Mouse (Mus musculus) liver, embryonic 14.5 days (tissue): ENCODE measurements at regions not wholly inside any gene's neighbourhood (a gene's known extent, or its start where the extent isn't known, plus 50 kb on each side); places are given as distances from the start of the nearest gene placed in this dataset.
A peak's percentile ranks its signal among the peaks of the same experiment; 100 is the strongest.

Source experiments
- ATAC-seq: fragments of 200-750 bp; cut with Nextera tagmentation; 2 replicates; pipeline ENCODE4 v1.8.0; 2017; ENCODE audit warnings: moderate number of reproducible peaks, mild to moderate bottlenecking, moderate library complexity; ENCODE audit not compliant: insufficient read depth
- DNase-seq, 3 experiments: peaks; one replicate each; pipeline ENCODE4 v3.0.0-alpha.2; 2012 to 2013; ENCODE audit warnings: low read depth in 3 of 3, low spot score in 3 of 3
- H3K27ac ChIP-seq: fragments of 300-500 bp; sonication (generic); 2 replicates; pipeline ENCODE4 v1.5.1; 2014; ENCODE audit warnings: moderate library complexity, mild to moderate bottlenecking, control low read depth, inconsistent platforms
- H3K27me3 ChIP-seq: fragments of 300-500 bp; sonication (generic); 2 replicates; pipeline ENCODE4 v1.6.1; 2014; ENCODE audit warnings: mild to moderate bottlenecking, low read length, moderate library complexity; ENCODE audit not compliant: control insufficient read depth, insufficient read depth
- H3K36me3 ChIP-seq: fragments of 300-500 bp; sonication (generic); replicated peaks from 2 replicates; pipeline ENCODE4 v1.6.1; 2014; ENCODE audit warnings: low read depth; ENCODE audit not compliant: control insufficient read depth, insufficient read depth
- H3K4me1 ChIP-seq, 2 experiments: fragments of 200-500 bp in 1 of 2; fragments of 300-500 bp in 1 of 2; sonication (generic) in 1 of 2; replicated peaks; 2 replicates each; pipeline ENCODE4 v1.6.1; 2012 to 2014; ENCODE audit warnings: antibody characterized with exemption in 1 of 2, inconsistent platforms in 1 of 2, low read length in 1 of 2; ENCODE audit not compliant: control insufficient read depth in 2 of 2, insufficient read depth in 2 of 2
- H3K4me2 ChIP-seq: fragments of 300-500 bp; sonication (generic); 2 replicates; pipeline ENCODE4 v1.6.1; 2014; ENCODE audit warnings: low read depth, mild to moderate bottlenecking, control low read depth, moderate library complexity
- H3K4me3 ChIP-seq, 2 experiments: fragments of 200-500 bp in 1 of 2; fragments of 300-500 bp in 1 of 2; sonication (generic) in 1 of 2; 2 replicates each; pipeline ENCODE4 v1.5.1; 2012 to 2014; ENCODE audit warnings: low read depth in 2 of 2, low read length in 2 of 2, mild to moderate bottlenecking in 2 of 2, control low read depth in 1 of 2, inconsistent platforms in 1 of 2, moderate library complexity in 1 of 2; ENCODE audit not compliant: insufficient read depth in 1 of 2
- H3K9ac ChIP-seq: fragments of 300-500 bp; sonication (generic); replicated peaks from 2 replicates; pipeline ENCODE4 v1.6.1; 2014; ENCODE audit warnings: mild to moderate bottlenecking, control low read depth, moderate library complexity
- H3K9me3 ChIP-seq: fragments of 300-500 bp; sonication (generic); 2 replicates; pipeline ENCODE4 v1.6.1; 2016; ENCODE audit warnings: low read length, mixed read lengths; ENCODE audit not compliant: control insufficient read depth
- CTCF ChIP-seq: IDR thresholded peaks from 2 replicates; pipeline ENCODE4 v1.5.1; 2016; ENCODE audit warnings: antibody characterized with exemption, low read depth, control low read depth
- EP300 ChIP-seq: IDR thresholded peaks from 2 replicates; pipeline ENCODE4 v1.6.1; 2016; ENCODE audit warnings: antibody characterized with exemption, low read depth
- WGBS: fragments of 180-500 bp; shearing (Covaris S2); extraction: QIAGEN DNeasy Blood & Tissue Kit; methylation state at CpG from one replicate; pipeline ENCODE4 v1.1.7; 2014; ENCODE audit not compliant: insufficient replicate concordance; 5-methylcytosine and 5-hydroxymethylcytosine counted together

- DNase-seq (peak in 2 of 3 experiments; percentile 4 to 24), ATAC-seq (no peak)
- Histone ChIP-seq H3K9ac (no peak overlapping the region), H3K4me2 (no peak overlapping the region), H3K4me1 (no peaks in the 10 kb centered on the region; a peak in 1 of 4 replicates), H3K27me3 (no peaks in the 10 kb centered on the region), H3K27ac (no peak overlapping the region), H3K4me3 (no peak overlapping the region), H3K9me3 (no peaks in the 10 kb centered on the region), H3K36me3 (no peaks in the 10 kb centered on the region)
- TF ChIP-seq CTCF (no peak), EP300 (no peak)
- WGBS, result 68% methylated on average over 3 of the region's 3 CpGs
Measured at GRCm38 (mm10) chr2:50964062-50964461, 184.8 kb downstream of the Rnd3 start.

GRCm38 (mm10) chr2:50961049-50961448, 187.9 kb downstream of the Rnd3 start:
- ATAC-seq, result no peak
- DNase-seq, result no peak
- Histone ChIP-seq H3K27me3 (no peaks in the 10 kb centered on the region), H3K27ac (no peak overlapping the region), H3K4me3 (no peak overlapping the region), H3K4me1 (no peaks in the 10 kb centered on the region; a peak in 1 of 4 replicates), H3K9ac (no peak overlapping the region), H3K4me2 (no peak overlapping the region), H3K36me3 (no peaks in the 10 kb centered on the region), H3K9me3 (no peaks in the 10 kb centered on the region)
- 31% methylated on average over 4 of the region's 4 CpGs for WGBS
- no peak for TF ChIP-seq CTCF
- TF ChIP-seq EP300, result no peak

GRCm38 (mm10) chr2:50959323-50959722, 189.6 kb downstream of the Rnd3 start:
- Histone ChIP-seq H3K4me2 (no peak overlapping the region), H3K4me1 (no peaks in the 10 kb centered on the region; a peak in 1 of 4 replicates), H3K36me3 (no peaks in the 10 kb centered on the region), H3K9ac (no peak overlapping the region), H3K27ac (no peak overlapping the region), H3K9me3 (no peaks in the 10 kb centered on the region), H3K27me3 (no peaks in the 10 kb centered on the region), H3K4me3 (no peak overlapping the region)
- no peak for ATAC-seq
- 70% methylated on average over 9 of the region's 9 CpGs for whole genome bisulfite sequencing
- TF ChIP-seq EP300, result no peak
- no peak for TF ChIP-seq CTCF
- DNase-seq, result no peak

- WGBS, result 67% methylated on average over 6 of the region's 6 CpGs
- H3K4me1 ChIP-seq, result no peaks in the 10 kb centered on the region; a peak in 1 of 4 replicates
Measured at GRCm38 (mm10) chr2:50954361-50955066, 194.4 kb downstream of the Rnd3 start.

GRCm38 (mm10) chr2:50951027-50951426, 197.9 kb downstream of the Rnd3 start:
- 65% methylated on average over 3 of the region's 3 CpGs for WGBS
- Histone ChIP-seq H3K4me3 (no peak overlapping the region), H3K4me1 (no peaks in the 10 kb centered on the region; a peak in 1 of 4 replicates), H3K9ac (no peak overlapping the region), H3K27me3 (no peaks in the 10 kb centered on the region), H3K36me3 (no peaks in the 10 kb centered on the region), H3K9me3 (no peaks in the 10 kb centered on the region), H3K27ac (no peak overlapping the region), H3K4me2 (no peak overlapping the region)
- ATAC-seq (no peak), DNase-seq (no peak)
- no peak for TF ChIP-seq CTCF
- no peak for TF ChIP-seq EP300

More at GRCm38 (mm10) chr2:50954361-50955066, 194.4 kb downstream of the Rnd3 start:
- Histone ChIP-seq H3K9me3 (no peaks in the 10 kb centered on the region), H3K27ac (no peak overlapping the region), H3K4me2 (no peak overlapping the region), H3K4me3 (no peak overlapping the region), H3K27me3 (no peaks in the 10 kb centered on the region), H3K36me3 (no peaks in the 10 kb centered on the region), H3K9ac (no peak overlapping the region)
- DNase-seq (no peak), ATAC-seq (no peak)
- no peak for TF ChIP-seq EP300
